Mouse (Mus musculus): ENCODE results near the gene Zmynd15.
"Not testable (repeated sequence)": the region's sequence is repeated elsewhere in the genome, so short reads cannot be mapped to it uniquely, and the experiment has no call there.

Zmynd15 gene

DNA sequence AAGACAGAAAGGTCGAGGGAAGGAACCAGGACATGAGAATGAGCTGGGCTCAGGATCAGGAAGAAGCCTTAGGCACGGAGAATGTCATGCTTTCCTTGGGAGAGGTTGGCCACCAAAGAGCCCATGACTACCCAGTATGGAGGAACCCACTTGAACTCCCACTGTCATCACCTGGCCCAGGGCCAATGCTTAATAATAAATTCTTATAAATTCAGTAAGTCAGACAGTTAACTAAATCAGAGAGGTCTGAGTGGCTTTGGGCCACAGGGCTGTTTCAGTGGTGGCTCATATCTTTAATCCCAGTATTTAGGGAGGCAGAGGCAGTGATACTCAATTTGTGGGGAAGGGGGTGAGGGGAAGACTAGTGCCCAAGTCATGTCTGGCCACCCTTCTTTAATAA lies 8.3 kb upstream of the Zmynd15 start:
- DNase-seq: no peak

DNA sequence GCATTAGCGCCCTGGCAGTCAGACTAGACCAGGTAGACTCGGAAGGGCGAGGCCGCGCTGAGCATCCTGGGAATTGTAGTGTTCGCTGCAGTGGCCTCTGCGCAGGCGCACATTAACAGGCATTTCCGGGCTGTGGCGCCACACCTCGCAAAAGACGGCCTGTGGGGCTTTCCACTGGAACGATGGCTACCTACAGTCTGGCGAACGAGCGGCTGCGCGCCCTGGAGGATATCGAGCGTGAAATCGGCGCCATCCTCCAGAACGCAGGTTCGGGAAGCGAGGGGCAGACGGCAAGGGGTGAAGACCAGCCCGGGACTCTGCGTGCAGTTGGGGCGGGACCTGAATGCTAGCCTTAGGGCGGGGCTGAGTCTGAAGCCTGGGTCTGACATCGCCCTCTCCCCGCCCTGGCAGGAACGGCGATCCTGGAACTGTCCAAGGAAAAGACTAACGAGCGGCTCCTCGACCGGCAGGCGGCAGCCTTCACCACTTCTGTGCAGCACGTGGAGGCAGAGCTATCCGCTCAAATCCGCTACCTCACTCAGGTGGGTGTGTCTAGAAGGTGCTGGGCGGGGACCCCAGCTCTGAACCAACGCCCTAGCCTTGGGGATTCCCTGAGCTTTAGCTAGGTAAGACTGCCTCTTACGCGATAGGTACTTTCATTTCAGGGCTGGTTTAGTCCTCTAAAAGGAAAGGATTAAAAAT lies 7.3 kb upstream of the Zmynd15 start, which contains the start of gene Med11:
Gene Med11 (plus strand): TSS at position 123 of the 702 bp plus-strand sequence.
- DNase-seq: peak; percentile 98 to 99

DNA sequence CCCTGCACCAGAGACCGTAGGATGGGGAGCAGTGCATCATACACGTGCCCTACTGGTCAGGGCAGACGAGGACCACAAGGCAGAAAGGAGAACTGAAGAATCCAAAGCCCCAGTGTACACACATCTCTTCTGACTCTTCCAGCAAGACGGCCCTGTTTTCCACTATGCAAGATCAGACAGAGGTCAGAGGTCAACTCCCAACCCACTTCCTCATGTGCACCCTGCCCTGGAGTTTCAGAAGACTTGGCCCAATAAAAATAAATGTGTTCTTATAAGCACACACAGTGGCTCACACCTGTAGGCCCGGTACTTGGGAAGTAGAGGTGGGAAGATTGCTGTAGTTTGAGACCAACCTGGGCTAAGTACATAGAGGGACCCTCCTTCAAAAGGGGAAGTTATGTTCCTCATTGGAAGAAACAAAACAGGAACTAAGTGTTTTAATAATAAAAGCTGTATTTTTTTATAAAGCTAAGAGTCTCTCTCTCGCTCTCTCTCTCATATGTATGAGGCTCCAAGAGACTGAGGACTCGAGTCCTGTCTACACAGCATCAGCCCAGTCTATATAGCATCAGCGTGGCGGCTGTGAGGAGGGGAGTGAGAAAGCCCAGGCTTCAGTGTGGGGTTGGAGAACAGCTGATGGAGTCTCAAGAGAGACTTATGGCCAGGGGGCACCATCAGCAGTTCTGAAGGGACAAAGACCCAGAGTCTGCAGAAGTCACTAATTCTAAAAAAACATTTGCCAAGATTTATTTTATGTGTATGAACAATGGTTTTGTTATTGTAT lies 5.8 kb upstream of the Zmynd15 start:
- DNase-seq: peak in 1 of 2 experiments; percentile 36

DNA sequence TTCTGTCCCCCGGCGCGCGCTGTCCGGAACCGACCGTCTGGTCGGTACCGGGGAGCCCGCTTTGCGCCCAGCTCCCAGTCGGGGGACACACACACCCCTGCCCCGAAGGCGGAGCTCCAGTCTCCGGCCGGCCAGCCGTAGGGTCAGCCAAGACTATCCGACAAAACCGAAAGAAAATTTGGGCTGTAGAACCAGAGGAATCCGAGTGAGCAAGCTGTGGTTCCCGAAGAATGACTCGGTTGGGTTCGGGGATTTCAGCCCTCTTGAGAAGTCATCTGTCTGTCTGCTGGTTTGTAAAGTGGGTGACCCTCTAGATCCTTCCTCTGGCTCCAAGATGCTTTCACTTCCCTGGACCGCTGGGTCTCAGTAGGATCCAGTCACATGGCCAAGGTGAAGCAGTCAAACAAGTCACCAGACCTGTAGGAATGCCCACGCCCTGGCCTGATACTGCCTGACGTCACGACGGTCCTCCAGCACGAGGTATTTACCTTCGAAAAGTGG lies 418 bp downstream of the Zmynd15 start, which contains the start of gene Cxcl16:
Gene Cxcl16 (minus strand): TSS at position 384 of the 501 bp plus-strand sequence.
- DNase-seq: peak; percentile 63 to 79

DNA sequence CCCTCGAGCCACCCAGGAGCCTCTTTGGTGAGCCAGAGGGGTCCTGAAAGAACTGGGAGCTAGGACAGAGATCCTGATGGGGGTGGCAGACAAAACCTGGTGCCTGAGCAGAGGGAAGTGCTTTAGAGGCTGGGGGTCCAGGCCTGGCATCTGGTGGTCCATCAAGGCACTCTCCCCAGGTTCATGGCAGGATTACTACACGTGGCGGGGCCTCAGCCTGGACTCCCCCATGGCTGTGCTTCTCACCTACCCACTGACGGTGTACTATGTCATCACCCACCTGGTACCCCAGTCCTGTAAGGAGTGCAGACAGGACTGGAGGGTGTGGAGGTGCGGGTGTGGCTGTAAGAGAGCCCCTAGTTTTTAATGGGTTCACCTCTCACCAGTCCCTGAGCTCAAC lies 4.7 kb downstream of the Zmynd15 start:
- no peak for DNase-seq

DNA sequence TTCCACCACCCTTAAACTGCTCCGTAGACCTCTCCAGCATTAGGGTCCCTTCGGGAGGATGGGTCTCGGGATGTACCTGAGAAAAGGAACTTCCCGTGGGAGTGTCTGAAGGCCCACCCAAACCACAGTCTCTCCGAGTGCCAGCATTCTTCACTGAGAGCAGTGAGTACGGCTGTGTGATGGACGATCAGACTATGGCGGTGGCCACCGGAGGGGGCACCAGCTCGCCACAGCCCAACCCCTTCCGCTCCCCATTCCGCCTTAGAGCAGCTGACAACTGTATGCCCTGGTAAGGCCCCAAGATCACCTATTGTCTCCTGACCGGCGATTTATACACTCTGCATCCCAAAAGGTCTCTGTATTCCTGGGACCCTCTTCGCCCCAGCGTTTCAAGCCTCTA lies 6.0 kb downstream of the Zmynd15 start:
- DNase-seq: no peak

DNA sequence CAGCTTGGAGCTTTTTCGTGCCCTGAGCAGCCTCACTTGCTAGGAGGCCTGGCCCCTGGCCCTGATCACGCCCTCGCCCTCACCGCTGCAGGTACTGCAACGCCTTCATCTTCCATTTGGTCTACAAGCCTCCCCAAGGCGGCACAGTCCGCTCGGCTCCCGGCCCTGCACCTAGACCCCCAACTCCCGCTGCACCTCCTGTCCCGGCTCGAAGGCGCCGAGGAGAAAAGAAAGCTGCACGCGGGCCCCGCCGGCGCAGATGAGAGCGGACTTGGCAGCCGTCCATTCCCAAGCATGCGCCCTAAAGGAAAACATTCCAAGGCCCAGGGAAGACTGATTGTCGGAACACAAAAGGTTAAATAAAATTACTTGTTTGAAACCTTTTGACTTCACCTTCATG lies 6.6 kb downstream of the Zmynd15 start:
- DNase-seq: peak; percentile 64 to 68

DNA sequence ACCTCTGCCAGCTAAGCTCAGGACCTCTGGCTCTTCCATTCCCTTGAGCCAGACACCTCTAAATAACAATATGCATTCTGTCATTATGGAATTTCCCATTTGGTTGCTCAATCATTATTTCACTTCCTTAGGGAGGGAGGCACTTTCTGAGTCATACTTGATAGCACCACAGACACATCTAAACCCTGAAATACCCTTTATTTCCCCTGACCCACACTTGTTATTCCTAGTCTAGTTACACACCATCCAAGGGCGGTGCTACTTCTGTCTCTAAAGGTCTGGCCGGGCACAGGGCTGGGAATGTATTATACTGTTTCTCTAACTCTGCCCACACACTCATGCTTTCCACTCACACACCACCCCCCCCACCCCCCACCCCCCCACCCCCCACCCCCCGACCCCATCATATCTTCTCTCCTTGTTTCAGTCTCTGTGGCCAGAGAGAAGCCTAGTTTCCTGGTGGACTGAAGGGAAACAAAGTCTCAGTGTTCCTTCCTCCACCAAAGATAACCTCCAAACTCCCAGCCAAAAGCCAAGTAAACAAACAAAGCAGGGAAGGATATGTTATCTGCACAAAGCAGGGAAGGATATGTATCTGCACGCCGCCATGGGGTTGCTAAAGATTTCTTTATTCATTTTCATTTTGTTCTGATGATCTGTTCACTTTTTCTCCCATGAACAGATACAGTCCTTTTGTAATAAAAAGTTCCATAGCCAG lies 8.8 kb downstream of the Zmynd15 start:
- no peak for DNase-seq

DNA sequence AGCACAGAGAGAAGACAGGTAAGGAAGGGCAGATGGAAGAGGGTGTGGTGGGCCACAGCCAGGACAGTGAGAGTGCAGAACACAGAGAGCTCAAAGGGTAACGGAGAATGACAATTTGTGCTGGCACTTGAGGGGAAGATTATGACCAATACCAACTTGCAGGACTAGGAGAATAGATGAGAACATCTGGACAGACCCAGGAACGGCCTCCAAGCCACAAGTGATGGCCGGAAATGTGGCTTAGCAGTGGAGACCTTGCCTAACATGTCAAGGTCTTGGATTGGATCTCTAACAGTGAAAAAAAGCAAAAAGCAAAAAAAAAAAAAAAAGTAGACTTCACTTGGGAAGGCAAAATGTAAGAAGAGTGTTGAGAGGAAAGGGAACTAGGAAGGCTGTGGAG lies 10.5 kb downstream of the Zmynd15 start:
- DNase-seq: no peak

DNA sequence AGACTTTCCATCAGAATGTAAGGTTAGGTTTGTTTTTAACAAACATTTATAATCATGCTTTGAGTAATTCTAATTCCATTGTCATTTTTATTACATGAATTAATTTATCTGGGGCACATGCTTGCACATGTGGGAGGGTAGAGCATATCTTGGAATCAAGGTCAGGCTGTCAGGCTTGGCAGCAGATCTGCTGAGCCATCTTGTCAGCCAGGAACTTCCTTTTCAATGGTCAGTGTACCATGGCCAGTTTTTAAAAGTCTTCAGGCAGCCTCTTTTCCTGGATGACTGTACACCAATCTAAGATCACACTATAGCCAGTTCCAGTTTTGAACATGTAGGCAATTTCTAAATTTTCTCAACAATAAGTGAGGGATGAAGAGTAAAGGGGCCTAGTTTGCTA lies 13.5 kb downstream of the Zmynd15 start:
- DNase-seq: peak; percentile 64 to 80

DNA sequence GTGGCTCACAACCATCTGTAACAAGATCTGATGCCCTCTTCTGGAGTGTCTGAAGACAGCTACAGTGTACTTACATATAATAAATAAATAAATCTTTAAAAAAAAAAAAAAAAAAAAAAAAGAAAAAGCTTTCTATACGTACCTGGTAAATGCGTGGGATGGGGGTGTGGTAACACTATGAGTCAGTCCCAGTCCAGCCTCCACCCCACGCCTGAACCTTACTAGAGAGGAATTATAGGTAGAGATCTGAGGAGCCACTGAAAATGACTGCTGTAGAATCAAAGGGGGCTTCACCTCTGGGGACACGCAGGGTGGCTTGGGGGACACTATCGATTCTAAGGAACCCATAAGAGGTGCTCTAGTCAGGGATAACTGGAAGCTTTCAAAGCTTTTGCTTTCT lies 14.1 kb downstream of the Zmynd15 start:
- not testable (repeated sequence) for DNase-seq

DNA sequence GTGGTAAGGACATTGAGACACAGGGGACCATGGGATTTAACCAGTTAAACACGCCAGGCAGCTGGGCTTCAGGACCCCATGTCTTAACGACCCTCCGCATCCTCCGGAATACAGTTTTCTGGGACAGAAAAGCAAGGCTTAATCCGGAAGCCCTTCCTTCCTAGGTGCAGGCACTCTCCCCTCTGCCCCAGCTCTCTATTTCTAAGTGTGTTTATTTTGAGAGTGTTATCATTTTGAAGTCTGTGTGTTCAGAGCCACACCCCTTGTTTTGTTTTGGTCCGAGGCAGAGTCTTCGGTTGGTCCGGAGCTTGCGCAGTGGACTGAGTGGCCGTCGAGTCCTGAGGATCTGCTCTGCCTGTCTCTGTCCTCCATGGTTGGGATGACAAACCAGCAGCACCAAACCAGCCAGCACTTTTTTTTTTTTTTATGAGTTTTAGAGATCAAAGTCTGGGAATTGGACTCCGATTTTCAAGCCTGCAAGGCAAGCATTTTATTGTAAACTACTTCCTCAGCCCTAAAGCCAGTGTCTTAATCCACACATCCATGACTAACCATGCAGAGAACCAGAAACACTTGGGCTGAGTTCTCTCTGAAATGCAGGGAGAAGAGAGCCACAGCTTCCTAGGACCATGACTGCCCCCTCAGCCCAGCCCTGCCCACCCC lies 15.8 kb downstream of the Zmynd15 start:
- peak; percentile 50 to 79 for DNase-seq

DNA sequence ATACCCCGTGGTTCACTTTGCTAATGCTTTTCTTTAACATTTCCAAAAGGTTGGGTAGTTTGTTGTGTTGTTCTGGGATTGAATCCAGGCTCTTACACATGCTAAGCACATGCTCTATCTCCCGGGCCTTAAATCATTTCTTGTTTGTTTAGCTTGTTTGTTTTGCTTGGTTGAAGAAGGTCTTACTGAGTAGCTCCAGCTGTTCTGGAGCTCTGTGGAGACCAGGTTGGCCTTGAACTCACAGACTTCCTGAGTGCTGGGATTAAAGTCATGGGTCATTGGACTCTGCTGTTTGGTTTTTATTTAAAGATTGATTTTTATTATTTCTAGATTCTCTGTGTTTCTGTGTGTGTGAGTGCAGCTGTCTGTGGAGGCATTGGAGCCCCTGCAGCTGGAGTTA lies 26.3 kb downstream of the Zmynd15 start:
- DNase-seq: peak in 1 of 2 experiments; percentile 43

DNA sequence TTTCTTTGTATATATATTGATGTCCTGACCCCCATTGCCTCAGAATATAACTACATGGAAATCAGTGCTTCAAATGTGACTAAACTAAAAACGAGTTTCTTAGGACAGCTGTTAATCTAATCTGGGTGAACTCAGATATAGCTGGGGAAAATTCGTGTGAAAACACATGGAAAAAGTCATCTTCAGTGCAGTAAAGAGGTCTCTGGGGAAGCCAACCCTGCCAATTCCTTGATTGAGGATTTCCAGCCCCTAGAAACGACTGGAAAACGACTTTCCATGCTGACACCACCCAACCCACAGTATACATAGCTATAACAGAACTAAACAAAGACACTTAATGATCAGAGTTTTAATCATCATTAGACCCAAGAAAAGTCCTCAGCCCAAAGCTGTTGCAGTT lies 28.6 kb downstream of the Zmynd15 start:
- DNase-seq: no peak

DNA sequence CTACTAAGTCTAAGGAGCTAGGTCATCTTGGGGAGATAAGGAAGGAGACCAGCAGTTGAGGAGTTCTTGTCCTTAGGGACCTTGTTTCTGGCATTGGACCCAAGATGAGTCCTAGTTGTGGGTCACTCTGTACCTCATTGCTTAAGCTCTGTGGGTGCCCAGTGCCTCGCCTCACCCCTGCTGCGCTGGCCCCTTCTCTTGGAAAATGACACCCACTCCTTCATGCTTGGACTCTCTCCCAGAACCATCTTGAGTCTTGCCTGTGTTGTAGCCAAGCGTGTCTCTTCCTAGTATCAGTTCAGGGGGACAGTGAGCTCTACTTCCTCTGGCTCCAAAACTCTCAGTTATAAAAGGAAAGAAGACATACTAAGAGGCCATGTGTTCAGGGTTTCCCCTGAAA lies 29.9 kb downstream of the Zmynd15 start:
- DNase-seq: no peak

DNA sequence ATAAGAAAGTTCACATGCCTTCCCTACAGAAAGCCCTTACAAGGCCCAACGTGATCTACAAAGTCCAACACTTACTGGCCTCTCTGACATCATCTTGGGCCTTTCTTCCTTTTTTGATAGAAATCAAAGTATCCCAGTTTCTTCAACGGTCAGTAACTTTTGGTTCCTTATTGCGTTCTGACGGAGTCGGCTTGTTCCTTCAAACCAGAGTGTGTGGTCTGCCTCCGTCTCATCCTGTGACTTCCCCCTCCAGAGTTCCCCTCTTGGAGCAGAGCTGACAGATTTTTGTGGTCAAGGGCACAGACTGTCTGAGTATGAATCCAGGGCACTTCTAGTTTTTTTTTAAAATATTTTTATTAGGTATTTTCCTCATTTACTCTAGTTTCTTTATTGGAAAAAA lies 30.5 kb downstream of the Zmynd15 start:
- no peak for DNase-seq

DNA sequence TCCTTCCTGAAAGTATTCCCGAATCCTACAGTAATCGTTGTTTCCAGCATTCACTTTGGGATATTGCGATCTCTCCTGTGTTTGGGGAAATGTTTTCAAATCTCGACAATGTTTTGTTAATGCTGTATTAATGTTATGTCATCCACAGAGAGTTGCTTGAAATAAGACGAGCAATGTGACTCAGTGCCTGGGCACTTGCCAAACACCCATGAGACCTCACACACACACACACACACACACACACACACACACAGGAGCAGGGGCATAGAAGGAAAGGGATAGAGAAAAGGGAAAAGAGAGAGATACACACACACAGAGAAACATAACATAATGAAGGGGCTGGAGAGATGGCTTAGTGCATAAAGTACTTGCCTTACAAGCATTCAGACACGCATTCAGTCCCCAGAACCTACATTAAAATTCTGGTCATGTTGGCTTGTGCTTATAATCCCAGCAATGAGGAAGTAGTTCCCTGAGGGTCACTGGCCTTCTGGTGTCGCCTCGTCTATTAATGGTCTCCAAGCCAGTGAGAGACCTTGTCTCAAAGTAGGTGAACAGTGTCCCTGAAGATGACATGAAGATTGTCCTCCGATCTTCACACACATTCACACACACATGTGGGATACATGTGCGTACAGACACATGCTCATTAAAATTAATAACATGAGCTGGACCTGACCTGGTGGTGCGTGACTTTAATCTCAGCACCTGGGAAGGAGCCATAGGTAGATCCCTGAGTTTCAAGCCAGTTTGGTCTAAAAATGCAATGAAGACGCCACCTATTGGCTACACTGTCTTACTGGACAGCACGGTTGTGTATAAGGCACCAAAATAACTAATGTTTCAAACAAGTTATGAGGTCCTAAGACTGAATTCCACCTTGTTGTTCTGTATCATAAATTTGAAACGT lies 40.6 kb downstream of the Zmynd15 start:
- peak; percentile 66 to 72 for DNase-seq

DNA sequence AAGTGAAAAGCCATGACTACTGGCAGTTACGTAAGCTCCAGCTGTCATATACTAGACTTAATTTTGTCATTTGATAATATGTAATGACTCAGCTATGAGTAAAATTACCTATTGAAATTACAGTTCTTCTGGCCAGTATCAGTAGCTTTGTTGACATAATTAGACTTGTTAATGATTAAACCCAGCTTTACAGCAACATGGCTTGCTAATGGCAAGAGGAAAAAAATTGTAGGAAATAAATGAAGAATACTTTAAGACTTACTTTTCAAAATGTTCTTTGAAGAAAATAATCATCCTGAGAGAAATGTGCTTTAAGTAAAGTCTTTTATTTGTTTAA lies 41.2 kb downstream of the Zmynd15 start:
- DNase-seq: no peak

DNA sequence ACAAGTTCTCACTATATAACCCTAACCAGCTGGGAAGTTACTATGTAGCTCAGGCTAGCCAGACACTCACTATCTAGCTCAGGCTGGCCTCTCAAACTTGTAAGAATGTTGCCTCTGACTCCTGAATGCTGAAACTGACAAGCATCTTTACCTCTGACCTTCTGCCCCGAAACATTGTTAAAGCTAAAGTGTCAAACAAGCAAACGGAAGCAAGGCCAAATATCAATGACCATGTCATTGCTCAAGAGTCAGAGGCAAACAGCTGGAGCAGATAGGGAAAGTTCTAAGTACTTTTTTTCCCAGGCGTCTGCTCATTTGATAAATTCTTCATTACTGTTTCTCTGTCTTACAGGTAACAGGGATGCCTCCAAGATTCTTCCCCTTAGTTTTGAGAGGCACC lies 42.8 kb downstream of the Zmynd15 start:
- DNase-seq: no peak

DNA sequence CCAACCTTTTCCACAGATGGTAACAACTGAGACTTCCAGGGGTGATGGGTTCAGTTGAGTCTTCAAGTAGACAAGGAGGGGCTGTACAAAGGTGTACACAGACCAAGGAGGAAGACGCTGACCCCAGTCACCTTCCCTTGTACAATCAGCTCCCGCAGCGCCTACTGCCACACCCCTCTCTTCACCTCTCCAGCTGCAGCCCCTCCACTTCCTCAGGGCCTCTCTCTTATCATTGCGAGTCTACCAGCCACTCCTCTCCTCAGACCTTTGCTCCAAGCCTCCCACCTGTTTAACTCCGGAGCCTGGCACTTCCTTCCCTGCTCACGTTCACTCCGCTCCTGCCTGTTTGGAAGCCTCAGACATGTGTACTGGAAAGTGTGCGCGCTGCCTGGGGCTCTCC lies 45.7 kb downstream of the Zmynd15 start, which contains the start of gene Tm4sf5:
Gene Tm4sf5 (plus strand): TSS at position 275 of the 400 bp plus-strand sequence.
- no peak for DNase-seq

DNA sequence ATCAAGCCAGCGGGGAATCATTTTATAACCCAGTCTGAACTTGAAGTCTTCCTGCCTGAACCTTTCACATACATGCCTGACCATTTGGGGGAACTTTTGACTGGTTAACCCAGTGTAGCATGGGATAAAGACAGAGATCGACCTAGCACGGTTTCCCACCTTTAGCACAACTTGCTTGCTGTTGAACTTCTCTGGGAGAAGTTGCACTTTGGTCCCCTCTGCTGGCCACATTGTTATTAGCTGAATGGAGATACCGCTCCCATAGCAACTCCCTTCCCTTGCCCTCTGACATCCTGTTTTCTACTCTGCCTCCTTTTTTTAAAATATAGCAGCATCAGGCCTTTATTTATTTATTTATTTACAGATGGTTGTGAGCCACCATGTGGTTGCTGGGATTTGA lies 47.2 kb downstream of the Zmynd15 start:
- DNase-seq: peak; percentile 75 to 90

All from kidney, postnatal 25 days (tissue).